Mouse (Mus musculus) embryonic facial prominence, embryonic 10.5 days (tissue): ENCODE data around the gene Syn3. TPM values are rescaled to one million over a fixed set of nuclear protein-coding genes. Genes with fewer than 3 reads are reported as not detected.
A peak's percentile ranks its signal among the peaks of the same experiment; 100 is the strongest.

Experiments
- DNase-seq: peaks from one replicate; pipeline ENCODE4 v3.0.0-alpha.2; 2017; ENCODE audit warnings: low spot score
- H3K27ac ChIP-seq: fragments of 300-500 bp; sonication (generic); replicated peaks from 2 replicates; pipeline ENCODE4 v1.5.1; 2016; ENCODE audit warnings: mild to moderate bottlenecking
- H3K27me3 ChIP-seq: fragments of 300-500 bp; sonication (generic); replicated peaks from 2 replicates; pipeline ENCODE4 v1.6.1; 2016; ENCODE audit warnings: low read depth, mild to moderate bottlenecking; ENCODE audit not compliant: poor library complexity, severe bottlenecking
- H3K36me3 ChIP-seq: fragments of 300-500 bp; sonication (generic); replicated peaks from 2 replicates; pipeline ENCODE4 v1.6.1; 2016; ENCODE audit warnings: mild to moderate bottlenecking, moderate library complexity
- H3K4me1 ChIP-seq: fragments of 300-500 bp; sonication (generic); 2 replicates; pipeline ENCODE4 v1.6.1; 2016
- H3K4me3 ChIP-seq: fragments of 300-500 bp; sonication (generic); 2 replicates; pipeline ENCODE4 v1.5.1; 2016; ENCODE audit warnings: mild to moderate bottlenecking, moderate library complexity
- H3K9me3 ChIP-seq: fragments of 300-500 bp; sonication (generic); 2 replicates; pipeline ENCODE4 v1.6.1; 2016; ENCODE audit warnings: mild to moderate bottlenecking
- WGBS: fragments of 180-500 bp; shearing (Covaris S2); methylation state at CpG from one replicate; pipeline ENCODE4 v1.1.7; 2016; 5-methylcytosine and 5-hydroxymethylcytosine counted together
- polyA plus RNA-seq: library from polyadenylated mRNA; unstranded; fragments of >200 nt; fragmentation: Nextera tagmentation; extraction: Ambion mirVana; gene quantifications from 2 replicates; pipeline ENCODE4 v1.2.1, GENCODE M21; 2016

The Syn3 gene
- polyA plus RNA-seq, 1 experiment from 2014 or later, result 3.3 TPM

DNA sequence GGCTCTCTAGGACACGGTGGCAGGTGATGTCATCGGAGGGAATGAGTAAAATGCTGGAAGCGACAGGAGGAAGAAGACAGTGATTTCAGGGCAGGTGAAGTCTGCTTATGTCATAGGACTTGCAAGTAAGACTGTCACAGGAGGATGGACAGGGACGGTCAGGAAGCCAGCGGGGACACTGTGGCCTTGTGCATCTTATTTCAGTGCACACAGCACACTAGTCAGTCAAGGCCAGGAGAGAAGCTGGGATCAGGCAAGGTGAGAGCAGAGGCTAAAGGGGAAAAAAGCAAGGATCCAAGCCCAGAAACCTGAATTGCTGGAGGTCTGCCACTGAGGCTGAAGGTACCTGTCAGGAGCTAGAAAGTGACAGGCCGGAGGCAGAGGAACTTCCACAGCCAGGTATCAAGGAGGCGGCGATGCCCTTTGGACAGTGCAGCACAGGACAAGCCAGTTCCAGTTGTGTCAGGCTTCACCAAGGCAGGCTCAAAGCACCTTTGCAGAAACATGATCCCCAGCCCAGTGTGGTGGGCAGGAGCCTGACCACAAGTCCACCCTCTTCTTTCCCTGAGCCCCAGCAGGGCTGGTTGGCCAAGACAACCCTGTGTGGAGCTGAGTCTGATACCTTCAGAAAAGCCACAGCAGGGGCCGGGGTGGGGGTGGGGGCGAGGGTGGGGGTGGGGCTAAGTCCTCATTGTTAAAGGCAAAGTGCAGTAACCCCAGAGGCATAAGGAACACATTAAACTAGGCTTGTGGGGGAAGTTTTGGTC lies 203.9 kb downstream of the Syn3 start:
- Histone ChIP-seq H3K27me3 (peaks cover 29% of the 10 kb centered on the region), H3K4me3 (peak overlapping the region; percentile 50), H3K36me3 (no peaks in the 10 kb centered on the region), H3K9me3 (no peaks in the 10 kb centered on the region), H3K27ac (peak overlapping the region; percentile 87), H3K4me1 (peaks cover 24% of the 10 kb centered on the region)
- 52% methylated on average over 10 of the region's 10 CpGs for WGBS
- peak; percentile 74 for DNase-seq

- Histone ChIP-seq H3K4me3 (no peak overlapping the region), H3K27me3 (peaks cover 20% of the 10 kb centered on the region), H3K36me3 (no peaks in the 10 kb centered on the region), H3K4me1 (peaks cover 24% of the 10 kb centered on the region), H3K9me3 (no peaks in the 10 kb centered on the region), H3K27ac (peak overlapping the region; percentile 87)
- no peak for DNase-seq
- 82% methylated on average over 1 of the region's 1 CpGs for WGBS
Measured at GRCm38 (mm10) chr10:86293880-86294279, 204.8 kb downstream of the Syn3 start.

- no peak for DNase-seq
- H3K36me3 ChIP-seq, result no peaks in the 10 kb centered on the region
- H3K4me3 ChIP-seq, result no peak overlapping the region
- no peaks in the 10 kb centered on the region for H3K27me3 ChIP-seq
- no peak overlapping the region for H3K27ac ChIP-seq
- 84% methylated on average over 8 of the region's 8 CpGs for WGBS
- H3K9me3 ChIP-seq, result no peaks in the 10 kb centered on the region
- peaks cover 12% of the 10 kb centered on the region for H3K4me1 ChIP-seq
Measured at GRCm38 (mm10) chr10:86290109-86290771, 208.5 kb downstream of the Syn3 start.

DNA sequence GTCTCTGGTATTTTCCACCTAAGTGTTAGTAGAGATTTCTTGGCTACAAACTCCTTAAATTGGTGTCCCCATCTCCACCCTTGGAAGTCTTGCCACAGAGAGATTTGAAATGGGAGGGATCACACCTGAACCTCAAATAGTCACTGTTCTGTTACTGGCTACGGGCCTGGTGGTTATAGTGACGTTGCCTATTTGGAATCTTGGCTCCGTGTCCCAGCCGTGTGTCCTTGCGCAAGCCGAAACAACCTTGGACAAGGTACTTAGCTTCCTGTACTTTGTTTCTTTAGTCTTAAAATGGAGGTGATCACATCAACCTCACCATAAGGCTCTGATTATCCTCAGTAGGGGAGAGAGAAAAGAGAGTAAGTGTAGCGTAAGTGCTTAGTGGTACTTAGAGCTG lies 212.2 kb downstream of the Syn3 start:
- Histone ChIP-seq H3K36me3 (no peaks in the 10 kb centered on the region), H3K4me1 (no peaks in the 10 kb centered on the region), H3K4me3 (no peak overlapping the region), H3K9me3 (no peaks in the 10 kb centered on the region), H3K27me3 (no peaks in the 10 kb centered on the region), H3K27ac (no peak overlapping the region)
- no peak for DNase-seq
- WGBS, result 93% methylated on average over 7 of the region's 7 CpGs

- Histone ChIP-seq H3K4me1 (peaks cover 9% of the 10 kb centered on the region), H3K4me3 (no peak overlapping the region), H3K9me3 (no peaks in the 10 kb centered on the region), H3K36me3 (no peaks in the 10 kb centered on the region), H3K27ac (no peak overlapping the region), H3K27me3 (no peaks in the 10 kb centered on the region)
- 86% methylated on average over 8 of the region's 8 CpGs for WGBS
- DNase-seq, result no peak
Measured at GRCm38 (mm10) chr10:86281238-86281637, 217.5 kb downstream of the Syn3 start.

DNA sequence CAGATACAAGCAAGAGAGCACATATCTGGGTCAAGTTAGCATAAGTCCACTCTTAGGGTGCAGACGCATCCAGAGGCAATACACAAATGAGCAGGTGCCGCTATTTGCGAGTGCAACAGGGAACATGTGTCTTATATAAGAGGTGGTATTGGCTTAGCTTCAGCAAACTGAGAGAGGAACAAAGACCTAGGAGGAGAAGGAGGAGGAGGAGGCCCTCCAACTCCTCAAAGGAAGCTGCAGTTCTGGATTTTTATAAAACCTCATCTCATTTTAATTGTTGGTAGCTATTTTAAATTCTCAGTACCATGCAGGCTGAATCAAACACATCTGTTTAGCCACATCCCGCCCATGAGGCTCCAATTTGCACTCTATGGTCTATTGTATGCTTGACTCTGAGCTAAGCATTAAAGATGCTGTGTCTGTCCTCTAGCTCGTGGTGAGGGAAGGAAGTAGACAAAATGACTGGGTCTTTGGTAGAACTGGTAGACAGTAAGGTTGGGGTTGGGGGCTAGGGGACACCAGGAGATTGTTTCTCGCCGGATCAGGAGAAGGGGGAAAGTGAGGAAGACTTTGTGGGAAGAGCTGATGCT lies 219.0 kb downstream of the Syn3 start:
- H3K36me3 ChIP-seq, result no peaks in the 10 kb centered on the region
- no peaks in the 10 kb centered on the region for H3K27me3 ChIP-seq
- H3K9me3 ChIP-seq, result no peaks in the 10 kb centered on the region
- DNase-seq, result no peak
- H3K4me3 ChIP-seq, result no peak overlapping the region
- peaks cover 9% of the 10 kb centered on the region for H3K4me1 ChIP-seq
- no peak overlapping the region for H3K27ac ChIP-seq
- WGBS, result 87% methylated on average over 7 of the region's 7 CpGs

DNA sequence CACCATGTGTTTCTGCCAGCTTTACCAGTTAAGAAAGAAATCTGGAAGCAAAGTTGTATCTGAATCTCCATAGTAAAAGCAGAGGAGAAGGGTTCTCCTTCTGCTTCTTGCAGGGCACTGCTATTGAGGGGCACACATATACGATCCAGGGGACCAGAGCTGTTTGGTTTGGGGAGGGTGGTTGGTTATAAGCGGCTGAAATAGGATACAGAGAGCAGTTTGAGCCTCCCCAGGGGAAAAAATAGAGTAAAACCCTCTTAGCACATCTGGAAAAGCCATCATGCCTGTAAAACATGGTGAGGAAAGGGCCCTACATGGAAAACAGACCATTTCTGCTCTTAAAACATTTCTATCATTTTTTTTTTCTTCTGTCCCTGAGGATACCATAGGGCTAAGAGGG lies 220.2 kb downstream of the Syn3 start:
- H3K4me3 ChIP-seq, result no peak overlapping the region
- peaks cover 17% of the 10 kb centered on the region for H3K4me1 ChIP-seq
- H3K27me3 ChIP-seq, result no peaks in the 10 kb centered on the region
- no peak for DNase-seq
- H3K27ac ChIP-seq, result no peak overlapping the region
- H3K9me3 ChIP-seq, result no peaks in the 10 kb centered on the region
- no peaks in the 10 kb centered on the region for H3K36me3 ChIP-seq
- WGBS, result 64% methylated on average over 2 of the region's 2 CpGs

GRCm38 (mm10) chr10:86277327-86277726 lies 221.4 kb downstream of the Syn3 start:
- Histone ChIP-seq H3K4me1 (peaks cover 24% of the 10 kb centered on the region), H3K27me3 (no peaks in the 10 kb centered on the region), H3K36me3 (no peaks in the 10 kb centered on the region), H3K4me3 (no peak overlapping the region), H3K9me3 (no peaks in the 10 kb centered on the region), H3K27ac (no peak overlapping the region)
- 92% methylated on average over 5 of the region's 5 CpGs for WGBS
- DNase-seq, result no peak

DNA sequence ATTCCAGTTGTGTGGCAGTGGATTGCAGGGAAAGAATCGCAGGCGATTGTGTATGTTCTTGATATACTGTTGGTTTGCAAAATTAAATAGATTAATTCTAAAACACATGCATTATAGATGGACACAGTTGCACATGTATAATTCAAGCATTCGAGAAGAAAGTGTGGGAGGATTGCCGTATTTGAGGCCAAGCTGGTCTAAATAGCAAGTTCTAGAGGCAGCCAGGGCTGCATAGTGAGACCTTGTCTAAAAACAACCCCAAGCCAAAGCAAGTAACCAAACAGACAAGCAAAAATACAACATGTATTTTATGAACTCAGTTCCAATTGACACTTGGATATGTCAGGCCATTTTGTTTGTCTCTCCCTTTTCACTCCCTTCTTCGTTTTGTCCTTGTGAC lies 223.1 kb downstream of the Syn3 start:
- no peaks in the 10 kb centered on the region for H3K36me3 ChIP-seq
- no peak for DNase-seq
- WGBS, result 90% methylated on average over 5 of the region's 5 CpGs
- no peak overlapping the region for H3K27ac ChIP-seq
- peaks cover 24% of the 10 kb centered on the region for H3K4me1 ChIP-seq
- H3K9me3 ChIP-seq, result no peaks in the 10 kb centered on the region
- H3K27me3 ChIP-seq, result no peaks in the 10 kb centered on the region
- H3K4me3 ChIP-seq, result no peak overlapping the region

DNA sequence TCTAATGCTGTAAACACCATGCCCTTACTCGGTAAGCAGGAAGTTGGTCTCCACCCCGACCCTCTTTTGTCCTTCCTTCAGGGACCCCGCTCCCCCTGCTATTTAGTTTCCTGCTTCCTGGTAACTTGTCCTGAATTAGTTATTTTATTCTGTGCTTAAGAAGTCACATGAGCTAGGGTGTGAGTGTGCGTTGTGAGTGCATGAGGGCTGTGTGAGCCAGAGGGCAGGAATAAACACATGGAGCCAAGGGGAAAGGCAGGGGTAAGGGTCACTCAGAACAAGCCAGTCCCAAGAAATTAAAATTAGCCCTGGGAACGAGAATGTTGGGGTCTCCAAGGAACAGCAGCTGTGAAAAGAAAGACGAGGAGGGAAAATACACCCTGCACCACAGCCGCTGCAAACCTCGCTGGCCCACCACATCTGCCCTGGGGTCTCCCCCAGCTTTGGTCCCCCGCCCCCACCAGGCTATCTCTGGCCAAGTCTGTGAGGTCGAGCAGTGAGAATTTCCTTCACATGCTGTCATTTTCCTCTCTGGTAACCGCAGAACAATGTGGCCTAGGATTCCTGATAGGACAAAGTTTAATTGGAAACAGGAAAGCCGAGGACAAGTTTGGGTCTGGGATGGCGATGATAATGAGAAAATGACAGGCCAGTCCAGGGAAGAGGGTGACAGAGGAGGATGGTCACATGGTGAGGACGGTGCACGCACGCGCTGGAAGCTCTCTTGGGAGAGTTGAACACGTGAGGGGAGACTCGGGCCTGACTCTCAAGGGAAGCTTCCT lies 225.1 kb downstream of the Syn3 start:
- peak; percentile 61 for DNase-seq
- no peak overlapping the region for H3K4me3 ChIP-seq

GRCm38 (mm10) chr10:86272826-86273225 lies 225.9 kb downstream of the Syn3 start:
- no peak overlapping the region for H3K4me3 ChIP-seq
- WGBS, result 89% methylated on average over 3 of the region's 3 CpGs
- H3K27me3 ChIP-seq, result no peaks in the 10 kb centered on the region
- peak overlapping the region; percentile 69 for H3K27ac ChIP-seq
- no peaks in the 10 kb centered on the region for H3K9me3 ChIP-seq
- DNase-seq, result no peak
- peaks cover 15% of the 10 kb centered on the region for H3K4me1 ChIP-seq
- no peaks in the 10 kb centered on the region for H3K36me3 ChIP-seq

More for the DNA sequence above, 225.1 kb downstream of the Syn3 start:
- 41% methylated on average over 19 of the region's 19 CpGs for WGBS
- peaks cover 17% of the 10 kb centered on the region for H3K4me1 ChIP-seq
- H3K27ac ChIP-seq, result peak overlapping the region; percentile 69
- H3K9me3 ChIP-seq, result no peaks in the 10 kb centered on the region
- no peaks in the 10 kb centered on the region for H3K27me3 ChIP-seq
- no peaks in the 10 kb centered on the region for H3K36me3 ChIP-seq

- H3K9me3 ChIP-seq, result no peaks in the 10 kb centered on the region
- H3K27me3 ChIP-seq, result no peaks in the 10 kb centered on the region
- H3K27ac ChIP-seq, result no peak overlapping the region
- peaks cover 15% of the 10 kb centered on the region for H3K4me1 ChIP-seq
- 78% methylated on average over 3 of the region's 3 CpGs for WGBS
- H3K36me3 ChIP-seq, result no peaks in the 10 kb centered on the region
- no peak overlapping the region for H3K4me3 ChIP-seq
- DNase-seq, result no peak
Measured at GRCm38 (mm10) chr10:86270254-86270653, 228.4 kb downstream of the Syn3 start.
